Mouse (Mus musculus): ENCODE data around the gene Slc25a26.

- no peak for TF ChIP-seq CTCF (IDR thresholded peaks at IDR 0.05; ENCODE audit: low read depth)
- TF ChIP-seq EP300 (optimal IDR thresholded peaks at IDR 0.05): no peak
These were observed 149.5 kb downstream of the Slc25a26 start for GRCm38 (mm10) chr6:94649637-94650036.
